Mouse (Mus musculus) neural tube, embryonic 15.5 days (tissue): Measurements from ENCODE around the gene Myoz2. TPM values are rescaled to one million over a fixed set of nuclear protein-coding genes. Genes with fewer than 3 reads are reported as not detected.

Source experiments
- ATAC-seq: fragments of 200-750 bp; cut with Nextera tagmentation; 2 replicates; pipeline ENCODE4 v1.8.0; 2017; ENCODE audit warnings: mild to moderate bottlenecking, moderate TSS enrichment, moderate library complexity; ENCODE audit not compliant: low FRiP score
- H3K27ac ChIP-seq: fragments of 300-500 bp; sonication (generic); replicated peaks from 2 replicates; pipeline ENCODE4 v1.5.1; 2015; ENCODE audit warnings: mild to moderate bottlenecking, inconsistent platforms
- H3K27me3 ChIP-seq: fragments of 300-500 bp; sonication (generic); replicated peaks from 2 replicates; pipeline ENCODE4 v1.6.1; 2015; ENCODE audit warnings: inconsistent platforms
- H3K36me3 ChIP-seq: fragments of 300-500 bp; sonication (generic); 2 replicates; pipeline ENCODE4 v1.6.1; 2015; ENCODE audit warnings: inconsistent platforms
- H3K4me1 ChIP-seq: fragments of 300-500 bp; sonication (generic); 2 replicates; pipeline ENCODE4 v1.6.1; 2015; ENCODE audit warnings: inconsistent platforms
- H3K4me2 ChIP-seq: fragments of 300-500 bp; sonication (generic); 2 replicates; pipeline ENCODE4 v1.6.1; 2015; ENCODE audit warnings: inconsistent platforms, mild to moderate bottlenecking, moderate library complexity
- H3K4me3 ChIP-seq: fragments of 300-500 bp; sonication (generic); replicated peaks from 2 replicates; pipeline ENCODE4 v1.5.1; 2015; ENCODE audit warnings: mild to moderate bottlenecking, inconsistent platforms
- H3K9ac ChIP-seq: fragments of 300-500 bp; sonication (generic); replicated peaks from 2 replicates; pipeline ENCODE4 v1.6.1; 2015; ENCODE audit warnings: mild to moderate bottlenecking, inconsistent platforms
- H3K9me3 ChIP-seq: fragments of 300-500 bp; sonication (generic); replicated peaks from 2 replicates; pipeline ENCODE4 v1.6.1; 2016; ENCODE audit warnings: inconsistent platforms
- WGBS: fragments of 180-500 bp; shearing (Covaris S2); methylation state at CpG from one replicate; pipeline ENCODE4 v1.1.7; 2015; ENCODE audit warnings: mixed read lengths; 5-methylcytosine and 5-hydroxymethylcytosine counted together
- polyA plus RNA-seq: library from polyadenylated mRNA; unstranded; fragments of >200 nt; fragmentation: Nextera tagmentation; extraction: Ambion mirVana; gene quantifications from 2 replicates; pipeline ENCODE4 v1.2.1, GENCODE M21; 2015

Gene Myoz2
- polyA plus RNA-seq, 1 experiment from 2014 or later: 3.5 TPM

DNA sequence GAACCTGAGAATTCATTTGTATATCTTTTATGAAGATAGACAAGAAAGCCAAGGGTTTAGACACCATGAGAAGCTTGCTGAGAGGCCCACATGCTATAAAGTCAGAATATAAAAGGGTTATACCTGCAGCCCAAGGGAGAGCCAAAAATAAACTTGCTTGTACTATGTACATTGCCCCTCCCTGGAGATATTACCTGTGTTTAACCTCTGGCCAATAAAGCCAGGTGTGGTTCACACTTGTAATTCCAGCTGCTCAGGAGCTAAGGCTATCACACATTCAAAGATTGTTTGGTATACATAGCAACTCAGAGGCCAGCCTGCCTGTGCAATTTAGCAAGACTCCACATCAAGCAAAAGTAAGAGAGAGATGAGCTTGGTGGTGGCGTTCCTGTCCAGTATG lies 24.0 kb upstream of the Myoz2 start:
- ATAC-seq: no peak
- Histone ChIP-seq H3K9me3 (no peaks in the 10 kb centered on the region), H3K27ac (no peak overlapping the region), H3K4me2 (no peak overlapping the region), H3K4me1 (0 out of 2 replicates have a peak, but pooled peaks cover 4% of the 10 kb centered on the region), H3K36me3 (no peaks in the 10 kb centered on the region), H3K9ac (no peak overlapping the region), H3K4me3 (no peak overlapping the region), H3K27me3 (no peaks in the 10 kb centered on the region)
- WGBS: 92% methylated on average over 1 of the region's 1 CpGs

DNA sequence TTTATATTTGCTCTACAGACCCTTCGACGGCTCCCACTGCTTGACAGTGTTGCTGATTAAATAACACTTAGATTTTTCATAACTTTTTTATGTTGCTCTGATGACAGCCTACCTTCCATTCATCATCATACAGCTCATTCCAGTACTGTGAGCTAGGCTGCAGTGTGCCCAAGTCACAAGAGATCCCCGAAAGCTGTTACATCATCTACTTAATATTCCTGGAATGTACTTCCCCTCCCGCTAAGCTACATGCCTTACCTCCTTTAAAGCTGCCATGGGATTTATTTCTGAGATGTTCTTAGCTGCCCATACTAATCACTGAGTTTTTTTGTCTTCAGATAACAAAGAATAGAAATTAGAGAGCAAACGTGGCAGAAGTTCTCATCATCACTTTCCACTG lies 19.4 kb upstream of the Myoz2 start:
- Histone ChIP-seq H3K9ac (no peak overlapping the region), H3K36me3 (no peaks in the 10 kb centered on the region), H3K27me3 (no peaks in the 10 kb centered on the region), H3K4me3 (no peak overlapping the region), H3K9me3 (no peaks in the 10 kb centered on the region), H3K4me1 (0 out of 2 replicates have a peak, but pooled peaks cover 4% of the 10 kb centered on the region), H3K27ac (no peak overlapping the region), H3K4me2 (no peak overlapping the region)
- ATAC-seq: no peak
- 66% methylated on average over 5 of the region's 5 CpGs for WGBS

DNA sequence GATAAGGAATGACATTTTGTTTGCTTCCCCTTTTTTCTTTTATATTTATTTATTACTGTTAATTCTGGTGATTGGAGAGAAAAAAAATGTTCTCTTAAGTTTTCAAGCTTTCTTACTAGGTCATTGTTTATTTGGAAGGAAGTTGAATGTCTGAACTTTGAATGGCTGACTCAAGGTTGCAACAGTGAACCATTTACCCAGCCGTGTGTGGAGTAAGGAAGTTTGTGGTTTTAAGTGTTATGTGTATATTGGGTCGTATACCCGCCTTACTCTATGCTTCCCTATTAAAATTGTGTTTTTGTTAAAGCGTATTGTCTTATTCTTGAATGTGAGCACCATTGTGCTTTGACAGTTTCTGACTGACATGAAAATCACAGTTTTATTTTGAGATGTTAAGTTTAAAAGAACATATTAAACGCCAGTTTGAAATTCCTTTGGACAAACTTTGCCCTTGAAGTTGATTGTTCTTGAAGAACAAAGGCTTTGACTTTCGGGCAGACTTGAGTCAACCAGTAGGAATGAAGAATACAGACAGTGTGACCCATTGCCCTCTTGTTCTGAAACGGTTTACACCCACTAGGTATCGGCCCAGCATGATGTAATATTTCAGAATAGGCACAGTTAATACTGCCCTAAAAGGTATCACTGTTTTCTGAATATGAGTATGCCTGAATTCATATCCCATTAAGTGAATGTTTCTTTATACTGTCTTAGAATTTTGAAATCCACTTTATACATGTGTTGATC lies 18.6 kb upstream of the Myoz2 start:
- H3K27ac ChIP-seq: no peak overlapping the region
- no peak for ATAC-seq
- no peaks in the 10 kb centered on the region for H3K9me3 ChIP-seq
- WGBS: 71% methylated on average over 8 of the region's 8 CpGs
- H3K4me3 ChIP-seq: no peak overlapping the region
- no peak overlapping the region for H3K4me2 ChIP-seq
- no peaks in the 10 kb centered on the region for H3K27me3 ChIP-seq
- 0 out of 2 replicates have a peak, but pooled peaks cover 4% of the 10 kb centered on the region for H3K4me1 ChIP-seq
- no peaks in the 10 kb centered on the region for H3K36me3 ChIP-seq
- H3K9ac ChIP-seq: no peak overlapping the region

DNA sequence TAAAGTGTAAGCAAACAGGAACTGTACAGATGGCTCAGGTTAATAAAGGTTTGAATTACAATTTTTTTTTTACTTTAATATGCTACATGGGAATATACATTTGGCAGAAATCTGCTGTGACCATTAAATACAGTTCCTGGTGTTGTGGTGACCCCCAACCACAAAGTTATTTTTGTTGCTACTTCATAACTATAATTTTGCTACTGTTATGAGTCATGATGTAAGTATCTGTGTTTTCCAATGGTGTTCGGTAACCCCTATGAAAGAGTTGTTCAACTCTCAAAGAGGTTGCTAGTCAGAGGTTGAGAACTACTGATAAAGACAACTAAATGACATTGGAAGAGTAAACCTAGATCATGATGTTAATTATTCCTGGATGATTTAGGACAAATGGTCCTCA lies 7.5 kb upstream of the Myoz2 start:
- H3K9me3 ChIP-seq: no peaks in the 10 kb centered on the region
- H3K4me3 ChIP-seq: no peak overlapping the region
- 93% methylated on average over 1 of the region's 1 CpGs for WGBS
- H3K4me2 ChIP-seq: no peak overlapping the region
- ATAC-seq: no peak
- no peak overlapping the region for H3K9ac ChIP-seq
- H3K4me1 ChIP-seq: no peaks in the 10 kb centered on the region
- H3K27me3 ChIP-seq: no peaks in the 10 kb centered on the region
- no peak overlapping the region for H3K27ac ChIP-seq
- no peaks in the 10 kb centered on the region for H3K36me3 ChIP-seq

DNA sequence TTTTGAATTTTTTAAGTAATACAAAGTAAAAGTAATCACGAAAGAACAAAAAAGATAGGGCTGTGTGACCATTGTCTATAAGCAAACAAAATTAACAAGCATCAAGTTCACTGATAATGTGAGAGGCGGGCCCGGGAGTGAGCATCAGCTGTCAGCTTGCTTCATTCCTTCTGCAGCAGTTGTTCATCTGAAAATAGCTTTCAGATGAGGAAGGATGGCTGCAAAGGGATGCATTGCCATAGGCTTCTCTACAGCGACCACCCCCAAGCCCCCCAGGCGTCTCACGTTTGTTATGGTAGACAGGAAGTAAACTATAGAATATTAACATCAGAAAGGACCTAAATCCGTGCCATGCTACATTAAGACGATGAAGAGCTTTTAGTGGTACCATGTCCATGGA lies 1.0 kb downstream of the Myoz2 start:
- no peak for ATAC-seq
- H3K27me3 ChIP-seq: no peaks in the 10 kb centered on the region
- no peak overlapping the region for H3K9ac ChIP-seq
- H3K4me3 ChIP-seq: no peak overlapping the region
- no peaks in the 10 kb centered on the region for H3K9me3 ChIP-seq
- no peaks in the 10 kb centered on the region for H3K36me3 ChIP-seq
- H3K4me1 ChIP-seq: no peaks in the 10 kb centered on the region
- H3K4me2 ChIP-seq: no peak overlapping the region
- no peak overlapping the region for H3K27ac ChIP-seq
- 75% methylated on average over 8 of the region's 8 CpGs for WGBS

DNA sequence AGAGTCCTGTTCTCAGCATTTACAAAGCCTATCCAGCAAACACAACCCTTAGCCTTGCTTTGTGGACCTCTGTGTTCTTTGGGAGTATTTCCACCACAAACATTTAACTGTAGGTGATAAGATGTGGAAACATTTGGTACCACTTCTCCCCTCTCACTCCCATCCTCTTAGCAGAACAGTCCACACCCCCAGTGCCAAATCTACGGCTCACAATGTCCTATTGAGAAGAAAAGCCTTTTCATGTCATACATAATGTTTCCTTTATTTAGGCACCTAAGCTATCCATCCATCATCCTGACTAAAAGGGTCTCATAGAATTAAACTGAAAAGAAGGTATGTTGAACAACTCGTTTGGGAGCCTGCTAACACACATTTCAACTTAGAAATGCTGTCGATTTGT lies 9.2 kb downstream of the Myoz2 start:
- H3K27me3 ChIP-seq: no peaks in the 10 kb centered on the region
- H3K9ac ChIP-seq: no peak overlapping the region
- no peaks in the 10 kb centered on the region for H3K4me1 ChIP-seq
- no peaks in the 10 kb centered on the region for H3K36me3 ChIP-seq
- no peak overlapping the region for H3K27ac ChIP-seq
- H3K9me3 ChIP-seq: no peaks in the 10 kb centered on the region
- no peak overlapping the region for H3K4me3 ChIP-seq
- WGBS: 48% methylated on average over 3 of the region's 3 CpGs
- ATAC-seq: no peak
- no peak overlapping the region for H3K4me2 ChIP-seq

DNA sequence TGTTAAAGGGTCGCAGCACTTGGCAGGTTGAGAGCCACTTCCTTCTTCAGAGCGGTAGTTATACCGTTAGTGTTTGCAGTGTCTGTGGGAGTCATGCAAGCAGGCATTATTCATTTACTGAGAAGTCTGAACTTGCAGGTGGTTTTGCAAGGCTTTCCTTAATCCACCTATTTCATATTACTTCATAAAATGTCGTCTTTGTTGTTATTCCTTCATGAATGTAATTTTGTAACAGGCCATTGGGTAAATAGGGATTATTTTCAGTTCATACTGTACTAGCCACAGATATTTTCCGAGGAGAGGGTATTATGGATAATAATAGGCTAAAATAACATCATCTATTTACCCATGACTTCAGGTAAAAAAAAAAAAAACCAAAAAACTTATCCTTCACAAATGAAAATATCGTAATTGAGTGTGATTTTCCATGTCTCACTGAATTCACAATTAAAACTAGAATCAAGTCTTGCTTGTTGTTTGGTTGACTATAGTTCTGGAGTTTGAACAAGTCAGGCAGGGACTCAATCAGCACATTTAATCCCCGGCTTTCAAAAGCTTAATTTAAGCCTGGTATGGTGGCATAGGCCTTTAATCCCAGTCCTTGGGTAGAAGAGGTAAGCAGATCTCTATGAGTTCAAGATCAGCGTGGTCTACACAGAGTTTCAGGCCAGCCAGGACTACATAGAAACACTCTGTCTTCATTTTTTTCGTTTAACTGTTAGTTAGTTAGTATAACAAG lies 10.2 kb downstream of the Myoz2 start:
- Histone ChIP-seq H3K9ac (no peak overlapping the region), H3K4me3 (no peak overlapping the region), H3K9me3 (no peaks in the 10 kb centered on the region), H3K27me3 (no peaks in the 10 kb centered on the region), H3K36me3 (no peaks in the 10 kb centered on the region), H3K4me2 (no peak overlapping the region), H3K4me1 (no peaks in the 10 kb centered on the region), H3K27ac (no peak overlapping the region)
- WGBS: 86% methylated on average over 9 of the region's 9 CpGs
- no peak for ATAC-seq

DNA sequence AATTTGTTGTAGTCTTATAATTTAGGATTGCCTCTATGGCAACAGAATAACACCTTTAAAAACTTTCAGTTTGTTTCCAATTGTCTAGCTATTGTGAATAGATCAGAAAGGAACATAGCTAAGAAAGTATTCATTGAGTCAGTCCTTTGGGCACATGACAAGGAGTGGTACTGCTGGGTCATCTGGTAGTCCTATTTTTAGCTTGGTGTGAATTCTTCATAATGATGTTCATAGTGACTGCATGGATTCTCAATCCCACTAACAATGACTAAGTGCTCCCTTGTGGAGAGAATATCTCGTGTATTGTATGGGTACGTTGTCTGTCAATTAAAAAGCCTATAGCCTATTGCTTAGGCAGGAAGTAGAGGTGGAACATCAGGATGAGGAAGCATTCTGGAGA lies 16.0 kb downstream of the Myoz2 start:
- Histone ChIP-seq H3K27ac (no peak overlapping the region), H3K4me3 (no peak overlapping the region), H3K9me3 (no peaks in the 10 kb centered on the region), H3K27me3 (no peaks in the 10 kb centered on the region), H3K4me2 (no peak overlapping the region), H3K36me3 (no peaks in the 10 kb centered on the region), H3K9ac (no peak overlapping the region), H3K4me1 (no peaks in the 10 kb centered on the region)
- 90% methylated on average over 2 of the region's 2 CpGs for WGBS
- ATAC-seq: no peak

DNA sequence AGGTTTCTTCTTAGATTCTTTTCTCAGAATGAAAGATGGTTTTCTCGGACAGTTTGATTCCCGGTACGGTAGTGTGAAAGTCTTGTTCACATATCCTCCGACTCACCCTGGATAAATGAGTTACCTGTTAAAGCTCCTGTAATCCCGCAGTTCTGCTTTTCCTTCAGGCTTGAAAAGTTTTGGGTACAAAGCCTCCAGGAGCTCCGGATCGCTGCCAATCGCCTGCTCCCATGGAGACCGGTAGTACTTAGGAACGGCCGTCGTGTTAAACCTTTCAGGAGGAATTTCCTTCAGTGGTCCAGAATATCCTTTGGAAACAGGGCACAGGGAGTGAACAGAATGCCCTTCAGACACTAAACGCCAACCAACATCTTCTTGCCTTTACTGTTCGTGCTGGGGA lies 21.3 kb downstream of the Myoz2 start:
- 92% methylated on average over 14 of the region's 14 CpGs for WGBS
- H3K36me3 ChIP-seq: no peaks in the 10 kb centered on the region
- H3K4me3 ChIP-seq: no peak overlapping the region
- H3K4me2 ChIP-seq: no peak overlapping the region
- no peaks in the 10 kb centered on the region for H3K27me3 ChIP-seq
- H3K9ac ChIP-seq: no peak overlapping the region
- no peak overlapping the region for H3K27ac ChIP-seq
- H3K9me3 ChIP-seq: no peaks in the 10 kb centered on the region
- ATAC-seq: no peak
- no peaks in the 10 kb centered on the region for H3K4me1 ChIP-seq

DNA sequence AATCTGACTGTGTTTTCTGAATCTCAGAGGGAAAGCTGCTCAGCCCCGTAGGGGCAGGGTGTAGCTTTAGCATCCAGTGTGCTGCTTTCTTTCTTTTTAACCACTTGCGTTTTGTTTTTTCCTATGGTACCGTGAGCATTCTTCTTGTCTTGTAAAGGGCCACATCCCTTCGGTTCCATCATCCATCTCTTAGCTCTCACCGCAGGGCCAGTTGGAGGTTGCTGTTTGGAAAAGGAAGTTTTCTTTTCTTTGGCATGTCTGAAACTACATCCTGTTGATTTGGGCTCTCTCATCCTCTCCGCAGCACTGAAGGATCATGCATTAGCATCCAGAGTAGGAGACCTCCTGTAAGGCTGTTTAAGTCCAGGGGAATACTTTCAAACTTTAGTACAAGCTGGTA lies 25.4 kb downstream of the Myoz2 start:
- Histone ChIP-seq H3K4me3 (no peak overlapping the region), H3K4me1 (no peaks in the 10 kb centered on the region), H3K4me2 (no peak overlapping the region), H3K36me3 (no peaks in the 10 kb centered on the region), H3K9me3 (no peaks in the 10 kb centered on the region), H3K27me3 (no peaks in the 10 kb centered on the region), H3K27ac (no peak overlapping the region), H3K9ac (no peak overlapping the region)
- ATAC-seq: no peak
- WGBS: 65% methylated on average over 6 of the region's 6 CpGs

DNA sequence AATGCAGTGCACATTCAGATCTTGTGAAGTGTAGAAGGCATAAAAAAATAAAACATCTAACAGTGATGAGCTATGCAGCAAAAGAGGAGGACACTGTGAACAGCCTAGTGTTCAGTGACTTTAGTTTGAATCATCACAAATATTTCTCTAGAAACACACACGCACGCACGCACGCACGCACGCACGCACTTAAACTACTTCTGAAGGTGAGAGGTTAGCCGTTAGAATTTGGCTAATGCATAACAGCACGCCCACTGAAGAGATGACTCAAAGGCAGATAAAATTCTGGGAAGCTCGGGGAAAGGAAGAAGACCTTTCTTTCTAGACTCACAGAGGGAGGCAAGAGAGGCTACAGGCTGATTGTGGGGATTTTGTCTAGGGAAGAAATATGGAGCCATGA lies 27.4 kb downstream of the Myoz2 start:
- H3K4me1 ChIP-seq: no peaks in the 10 kb centered on the region
- no peak overlapping the region for H3K4me2 ChIP-seq
- H3K27ac ChIP-seq: no peak overlapping the region
- ATAC-seq: no peak
- H3K27me3 ChIP-seq: no peaks in the 10 kb centered on the region
- no peaks in the 10 kb centered on the region for H3K36me3 ChIP-seq
- no peaks in the 10 kb centered on the region for H3K9me3 ChIP-seq
- 83% methylated on average over 10 of the region's 10 CpGs for WGBS
- no peak overlapping the region for H3K9ac ChIP-seq
- no peak overlapping the region for H3K4me3 ChIP-seq

DNA sequence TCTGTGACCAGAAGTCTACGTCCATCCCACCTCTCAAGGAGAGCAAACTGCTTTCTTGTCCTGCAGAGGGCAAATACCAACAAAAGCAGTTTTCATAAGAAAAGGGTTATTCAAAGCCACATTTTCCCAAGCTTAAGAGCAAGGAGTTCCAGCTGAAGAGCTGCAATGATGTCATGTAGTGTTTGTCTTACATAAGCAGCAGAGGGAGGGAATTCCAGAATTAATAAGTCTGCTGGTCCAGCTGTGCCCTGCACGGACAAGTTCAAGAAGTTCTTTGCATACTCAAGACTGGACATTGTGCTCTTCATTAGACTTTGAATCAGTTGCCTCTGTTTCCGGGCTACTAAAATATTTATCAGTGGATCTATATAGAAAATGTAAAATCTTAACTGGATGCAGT lies 33.8 kb downstream of the Myoz2 start:
- ATAC-seq: no peak
- H3K4me2 ChIP-seq: no peak overlapping the region
- H3K9ac ChIP-seq: no peak overlapping the region
- H3K27ac ChIP-seq: no peak overlapping the region
- WGBS: 80% methylated on average over 3 of the region's 3 CpGs
- H3K4me3 ChIP-seq: no peak overlapping the region
- H3K36me3 ChIP-seq: no peaks in the 10 kb centered on the region
- H3K9me3 ChIP-seq: no peaks in the 10 kb centered on the region
- no peaks in the 10 kb centered on the region for H3K27me3 ChIP-seq
- H3K4me1 ChIP-seq: no peaks in the 10 kb centered on the region
